Mouse (Mus musculus) midbrain, embryonic 11.5 days (tissue): ENCODE data around the gene Ap1m2. TPM values are rescaled to one million over a fixed set of nuclear protein-coding genes. Genes with fewer than 3 reads are reported as not detected.

Source experiments
- ATAC-seq: fragments of 200-750 bp; cut with Nextera tagmentation; 2 replicates; pipeline ENCODE4 v1.8.0; 2017; ENCODE audit warnings: moderate TSS enrichment, moderate library complexity; ENCODE audit not compliant: low FRiP score
- DNase-seq: peaks from one replicate; pipeline ENCODE4 v3.0.0; 2015; ENCODE audit warnings: low spot score; ENCODE audit errors: missing footprints
- H3K27ac ChIP-seq: fragments of 300-500 bp; sonication (generic); 2 replicates; pipeline ENCODE4 v1.5.1; 2014; ENCODE audit warnings: low read depth, low read length
- H3K27me3 ChIP-seq: fragments of 300-500 bp; sonication (generic); 2 replicates; pipeline ENCODE4 v1.6.1; 2014; ENCODE audit warnings: mild to moderate bottlenecking, low read length, moderate library complexity, mixed read lengths; ENCODE audit not compliant: control insufficient read depth, insufficient read depth
- H3K36me3 ChIP-seq: fragments of 300-500 bp; sonication (generic); 2 replicates; pipeline ENCODE4 v1.6.1; 2014; ENCODE audit warnings: mild to moderate bottlenecking, low read length, moderate library complexity, mixed read lengths; ENCODE audit not compliant: control insufficient read depth, insufficient read depth
- H3K4me1 ChIP-seq: fragments of 300-500 bp; sonication (generic); 2 replicates; pipeline ENCODE4 v1.6.1; 2014; ENCODE audit warnings: low read length; ENCODE audit not compliant: control insufficient read depth, insufficient read depth
- H3K4me2 ChIP-seq: fragments of 300-500 bp; sonication (generic); 2 replicates; pipeline ENCODE4 v1.6.1; 2014; ENCODE audit warnings: mild to moderate bottlenecking, moderate library complexity
- H3K4me3 ChIP-seq: fragments of 300-500 bp; sonication (generic); 2 replicates; pipeline ENCODE4 v1.5.1; 2014; ENCODE audit warnings: low read depth, low read length
- H3K9ac ChIP-seq: fragments of 300-500 bp; sonication (generic); 2 replicates; pipeline ENCODE4 v1.6.1; 2014; ENCODE audit warnings: low read length
- H3K9me3 ChIP-seq: fragments of 300-500 bp; sonication (generic); 2 replicates; pipeline ENCODE4 v1.6.1; 2016; ENCODE audit warnings: low read length; ENCODE audit not compliant: control insufficient read depth
- WGBS: fragments of 180-500 bp; shearing (Covaris S2); extraction: QIAGEN DNeasy Blood & Tissue Kit; methylation state at CpG from one replicate; pipeline ENCODE4 v1.1.7; 2014; 5-methylcytosine and 5-hydroxymethylcytosine counted together
- polyA plus RNA-seq: library from polyadenylated mRNA; unstranded; fragments of >200 nt; fragmentation: Nextera tagmentation; extraction: Ambion mirVana; gene quantifications from 2 replicates; pipeline ENCODE4 v1.2.1, GENCODE M21; 2014

Gene Ap1m2
- polyA plus RNA-seq: 0.36 and 0.68 TPM in 2 replicates

- peaks cover 15% of the 10 kb centered on the region for H3K27me3 ChIP-seq
- ATAC-seq: no peak
- DNase-seq: no peak
- H3K4me2 ChIP-seq: no peak within 1 kb of the TSS
- H3K27ac ChIP-seq: no peak within 1 kb of the TSS
- no peak within 1 kb of the TSS for H3K4me3 ChIP-seq
- H3K9me3 ChIP-seq: no peaks in the 10 kb centered on the region
- H3K9ac ChIP-seq: no peak within 1 kb of the TSS
- no peaks in the 10 kb centered on the region for H3K36me3 ChIP-seq
- 11% methylated on average over 31 of the region's 35 CpGs for WGBS
- H3K4me1 ChIP-seq: no peaks in the 10 kb centered on the region
These were observed at the start of gene Ap1m2 for GRCm38 (mm10) chr9:21312134-21312533. Gene Ap1m2, minus strand, starts transcription at chr9:21312337.

DNA sequence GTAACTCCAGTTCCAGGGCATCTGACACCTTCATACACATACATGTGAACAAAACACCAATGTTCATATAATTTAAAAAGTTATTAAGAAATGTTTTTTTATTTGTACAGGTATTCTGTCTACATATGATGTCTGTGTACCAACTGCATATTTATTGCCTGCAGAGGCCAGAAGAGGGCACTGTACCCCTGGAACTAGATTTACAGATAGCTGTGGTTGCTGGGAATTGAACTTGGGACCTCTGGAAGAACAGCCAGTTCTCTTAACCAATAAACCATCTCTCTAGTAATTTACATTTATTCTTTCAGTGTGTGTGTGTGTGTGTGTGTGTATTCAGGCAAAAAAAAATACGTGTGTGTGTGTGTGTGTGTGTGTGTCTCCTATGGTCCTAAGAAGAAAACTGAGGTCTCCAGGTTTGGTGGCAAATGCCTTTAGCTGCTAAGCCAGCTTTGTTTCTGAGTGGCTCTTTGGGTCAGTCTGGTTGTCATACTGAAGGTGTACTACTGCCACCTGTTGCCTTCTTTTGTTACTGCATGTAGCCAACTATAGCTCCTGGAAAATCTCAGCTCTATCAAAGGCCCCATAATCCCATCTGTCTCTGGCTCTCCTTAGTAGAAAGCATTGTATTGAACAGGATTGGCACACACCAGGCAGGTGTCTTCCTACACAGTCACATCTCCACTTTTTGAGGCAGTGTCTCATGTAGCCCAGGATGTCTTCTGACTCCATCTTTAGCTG lies 45.0 kb upstream of the Ap1m2 start:
- no peaks in the 10 kb centered on the region for H3K9me3 ChIP-seq
- H3K9ac ChIP-seq: no peak overlapping the region
- 3% methylated on average over 1 of the region's 1 CpGs for WGBS
- no peaks in the 10 kb centered on the region; the same call in 1 of the 2 replicates for H3K27me3 ChIP-seq
- no peak overlapping the region for H3K4me2 ChIP-seq
- H3K27ac ChIP-seq: no peak overlapping the region
- no peak overlapping the region for H3K4me3 ChIP-seq
- H3K36me3 ChIP-seq: no peaks in the 10 kb centered on the region
- DNase-seq (peak; percentile 98), ATAC-seq (peak; percentile 61)
- H3K4me1 ChIP-seq: no peaks in the 10 kb centered on the region

- Histone ChIP-seq H3K27me3 (no peaks in the 10 kb centered on the region), H3K27ac (no peak overlapping the region), H3K9ac (no peak overlapping the region), H3K4me3 (no peak overlapping the region), H3K4me2 (no peak overlapping the region), H3K4me1 (no peaks in the 10 kb centered on the region), H3K36me3 (peaks cover 4% of the 10 kb centered on the region; the same call in 1 of the 2 replicates), H3K9me3 (no peaks in the 10 kb centered on the region)
- WGBS: 95% methylated on average over 6 of the region's 6 CpGs
- ATAC-seq: no peak
- DNase-seq: no peak
These were observed 42.7 kb upstream of the Ap1m2 start for GRCm38 (mm10) chr9:21354796-21355195.

DNA sequence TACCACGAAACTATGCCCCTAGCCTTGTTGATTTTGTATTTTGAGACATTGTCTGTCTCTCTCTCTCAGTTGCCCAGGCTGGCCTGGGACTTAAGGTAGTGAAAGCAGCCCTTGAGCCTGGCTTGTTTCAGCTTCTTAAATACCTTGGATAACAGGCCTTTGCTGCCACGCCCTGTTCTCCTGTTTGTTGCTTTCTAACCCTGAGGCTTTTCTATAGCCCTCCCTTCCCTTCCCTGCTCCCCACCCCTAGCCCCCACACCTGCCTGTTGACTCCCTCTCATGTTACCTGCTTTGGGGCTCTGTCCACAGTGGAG lies 41.2 kb upstream of the Ap1m2 start:
- H3K27ac ChIP-seq: no peak overlapping the region
- no peaks in the 10 kb centered on the region for H3K4me1 ChIP-seq
- H3K4me2 ChIP-seq: no peak overlapping the region
- no peaks in the 10 kb centered on the region for H3K9me3 ChIP-seq
- 51% methylated on average over 2 of the region's 2 CpGs for WGBS
- DNase-seq (no peak), ATAC-seq (no peak)
- peaks cover 6% of the 10 kb centered on the region; the same call in 1 of the 2 replicates for H3K36me3 ChIP-seq
- H3K27me3 ChIP-seq: no peaks in the 10 kb centered on the region
- H3K4me3 ChIP-seq: no peak overlapping the region
- 0 out of 2 replicates have a peak overlapping the region, but pooled peaks have one; percentile 4 for H3K9ac ChIP-seq

GRCm38 (mm10) chr9:21352463-21353372 lies 40.6 kb upstream of the Ap1m2 start:
- no peak for DNase-seq
- Histone ChIP-seq H3K4me3 (no peak overlapping the region), H3K4me2 (no peak overlapping the region), H3K36me3 (peaks cover 6% of the 10 kb centered on the region; the same call in 1 of the 2 replicates), H3K27me3 (no peaks in the 10 kb centered on the region), H3K27ac (no peak overlapping the region), H3K9me3 (no peaks in the 10 kb centered on the region), H3K4me1 (no peaks in the 10 kb centered on the region), H3K9ac (0 out of 2 replicates have a peak overlapping the region, but pooled peaks have one; percentile 4)
- WGBS: 34% methylated on average over 20 of the region's 20 CpGs
- no peak for ATAC-seq

GRCm38 (mm10) chr9:21351702-21352377 lies 39.7 kb upstream of the Ap1m2 start:
- Histone ChIP-seq H3K4me1 (no peaks in the 10 kb centered on the region), H3K9ac (no peak overlapping the region), H3K9me3 (no peaks in the 10 kb centered on the region), H3K27me3 (no peaks in the 10 kb centered on the region), H3K4me2 (no peak overlapping the region), H3K36me3 (peaks cover 6% of the 10 kb centered on the region; the same call in 1 of the 2 replicates), H3K4me3 (no peak overlapping the region), H3K27ac (no peak overlapping the region)
- DNase-seq (no peak), ATAC-seq (no peak)
- 96% methylated on average over 4 of the region's 4 CpGs for WGBS

DNA sequence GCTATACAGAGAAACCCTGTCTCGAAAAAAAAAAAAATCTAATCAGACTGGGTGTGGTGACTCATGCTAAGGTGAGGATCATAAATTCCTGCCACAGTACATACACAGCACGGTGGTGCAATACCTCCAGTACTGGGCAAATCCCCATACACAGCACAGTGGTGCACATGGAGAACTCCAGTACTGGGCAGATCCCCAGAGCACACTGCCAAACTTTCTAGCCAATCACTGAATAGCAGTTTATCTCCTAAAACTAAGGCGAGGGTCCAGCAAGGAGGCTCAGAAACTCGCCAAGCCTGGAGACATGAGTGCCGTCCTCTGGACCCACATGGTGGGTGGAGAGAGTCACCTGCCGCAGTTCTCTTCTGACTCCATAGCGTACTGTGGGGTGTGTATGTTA lies 39.0 kb upstream of the Ap1m2 start:
- Histone ChIP-seq H3K9me3 (no peaks in the 10 kb centered on the region), H3K4me2 (no peak overlapping the region), H3K9ac (no peak overlapping the region), H3K27me3 (no peaks in the 10 kb centered on the region), H3K4me3 (no peak overlapping the region), H3K4me1 (no peaks in the 10 kb centered on the region), H3K36me3 (peaks cover 6% of the 10 kb centered on the region; the same call in 1 of the 2 replicates), H3K27ac (no peak overlapping the region)
- no peak for DNase-seq
- WGBS: 92% methylated on average over 7 of the region's 7 CpGs
- no peak for ATAC-seq

GRCm38 (mm10) chr9:21348152-21348551 lies 36.0 kb upstream of the Ap1m2 start:
- no peaks in the 10 kb centered on the region for H3K27me3 ChIP-seq
- no peak for DNase-seq
- H3K27ac ChIP-seq: no peak overlapping the region
- peaks cover 6% of the 10 kb centered on the region; the same call in 1 of the 2 replicates for H3K36me3 ChIP-seq
- no peak overlapping the region for H3K4me3 ChIP-seq
- ATAC-seq: no peak
- no peak overlapping the region for H3K4me2 ChIP-seq
- WGBS: 94% methylated on average over 3 of the region's 3 CpGs
- no peaks in the 10 kb centered on the region for H3K9me3 ChIP-seq
- H3K4me1 ChIP-seq: no peaks in the 10 kb centered on the region
- no peak overlapping the region for H3K9ac ChIP-seq
